Mouse (Mus musculus) megakaryocyte, embryonic 14.5 days (primary cell): ENCODE data around the gene Ctsd.
"Not testable (repeated sequence)": the region's sequence is repeated elsewhere in the genome, so short reads cannot be mapped to it uniquely, and the experiment has no call there.

Experiments used
- FLI1 ChIP-seq: IDR thresholded peaks from 2 replicates; pipeline ENCODE4 v1.6.1; 2012; ENCODE audit warnings: low read length, inconsistent platforms, mixed read lengths
- GATA1 ChIP-seq: IDR thresholded peaks from 3 replicates; pipeline ENCODE4 v1.6.1; 2012; ENCODE audit warnings: mixed read lengths, low read length, inconsistent platforms, borderline replicate concordance

- not testable (repeated sequence) for TF ChIP-seq GATA1, FLI1
These were observed 55.1 kb downstream of the Ctsd start for GRCm38 (mm10) chr7:142332741-142333140.
